Mouse (Mus musculus): ENCODE results near the gene Acot7.

Gene Acot7

DNA sequence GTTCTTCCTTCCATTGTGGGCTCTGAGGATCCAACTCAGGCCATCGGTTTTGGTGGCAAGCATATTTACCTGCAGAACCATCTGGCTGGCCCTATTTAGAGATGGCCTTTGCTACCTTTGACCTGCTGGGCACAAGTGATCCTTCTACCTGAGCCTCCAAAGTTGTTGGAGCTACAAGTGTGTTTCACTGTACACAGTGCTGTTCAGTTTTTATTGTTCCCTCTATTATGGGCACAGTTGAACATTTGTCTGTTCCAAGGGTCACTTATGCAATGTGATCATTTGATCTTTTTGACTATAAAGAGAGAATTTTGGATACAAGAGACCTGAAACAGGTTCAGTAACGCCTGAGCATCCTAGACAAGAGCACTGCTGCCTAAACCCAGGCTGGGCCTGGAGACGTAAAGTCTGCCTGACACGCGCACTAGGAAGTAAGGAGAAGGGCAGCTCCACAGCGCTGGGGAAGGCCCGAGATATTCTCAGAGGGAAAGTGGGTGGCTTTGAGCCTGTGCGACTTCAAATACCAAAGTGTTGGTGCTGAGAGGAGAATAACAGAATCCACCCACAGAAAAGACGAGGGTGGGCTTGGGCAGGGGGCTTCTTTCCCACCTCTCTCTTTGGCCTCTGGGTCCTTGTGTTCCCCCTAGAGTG lies 65.4 kb downstream of the Acot7 start:
- in situ Hi-C loops (cut with MboI, MseI) = no loop called here

DNA sequence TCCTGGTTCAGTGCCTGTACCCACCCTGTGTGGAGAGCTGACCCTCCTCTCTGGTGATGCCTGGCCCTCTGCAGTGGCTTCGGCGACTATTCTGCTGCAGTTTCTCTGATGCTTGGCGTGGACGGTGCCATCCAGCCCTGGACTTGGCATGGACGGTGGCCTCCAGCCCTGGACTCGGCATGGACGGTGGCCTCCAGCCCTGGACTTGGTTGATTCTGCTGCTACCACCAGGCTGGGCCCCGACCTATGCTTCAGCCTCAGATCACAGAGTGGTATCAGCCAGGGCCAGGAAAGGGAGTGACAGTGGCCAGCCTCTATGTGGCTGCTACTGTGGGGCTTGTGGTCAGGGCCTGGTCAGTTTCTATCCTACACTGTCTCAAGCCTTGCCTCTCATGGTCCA lies 66.0 kb downstream of the Acot7 start:
- in situ Hi-C loops (cut with MboI, MseI) = no loop called here

DNA sequence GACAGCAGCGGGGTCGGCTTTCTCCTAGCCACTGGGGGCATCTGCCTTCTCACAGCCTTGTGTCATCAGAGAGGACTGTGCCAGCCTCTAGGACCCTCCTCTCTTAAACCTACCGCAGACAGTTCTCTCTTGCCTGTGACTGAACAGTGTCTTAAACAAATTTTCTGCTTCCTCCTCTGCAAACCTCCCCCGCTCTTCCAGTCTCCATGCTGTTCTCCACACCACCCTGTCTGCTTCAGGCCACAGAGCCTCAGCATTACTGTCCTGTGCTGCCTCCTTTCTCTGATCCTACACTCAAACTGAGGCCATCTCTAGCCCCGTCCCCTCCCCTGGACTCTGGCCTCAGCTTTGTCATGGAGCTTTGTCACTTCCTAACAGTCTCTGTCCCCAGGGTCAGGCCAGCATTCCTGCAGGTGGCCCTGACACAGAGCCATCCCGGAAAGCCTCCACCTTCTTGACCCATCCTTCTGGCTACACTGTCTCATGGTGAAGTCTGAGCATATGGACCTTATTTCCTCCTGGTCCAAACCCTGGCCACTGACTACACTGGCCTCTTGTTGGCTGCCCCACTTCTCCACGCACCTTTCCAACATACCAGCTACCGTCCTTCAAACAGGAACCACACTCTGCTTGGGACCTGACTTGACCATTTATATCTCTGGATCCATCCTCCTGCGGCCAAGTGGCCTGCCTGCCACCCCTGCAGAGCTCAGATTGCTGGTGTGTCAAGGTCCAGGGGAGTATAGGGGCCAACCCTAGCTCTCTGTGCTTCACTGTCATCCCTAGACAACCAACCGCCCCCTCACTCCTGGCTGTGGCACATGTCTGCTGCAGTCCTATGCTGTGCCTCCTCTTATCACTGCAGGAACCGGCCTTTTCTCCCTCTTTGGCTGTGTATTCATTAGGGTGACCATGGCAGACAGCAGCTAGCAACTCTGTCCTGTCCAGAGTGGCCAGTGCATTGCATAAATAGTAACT lies 66.9 kb downstream of the Acot7 start:
- in situ Hi-C loops (cut with MboI, MseI) = loop anchor here (5.0 kb wide), 1 partner anchor 1088 kb away; no protein-coding TSS in a partner anchor

DNA sequence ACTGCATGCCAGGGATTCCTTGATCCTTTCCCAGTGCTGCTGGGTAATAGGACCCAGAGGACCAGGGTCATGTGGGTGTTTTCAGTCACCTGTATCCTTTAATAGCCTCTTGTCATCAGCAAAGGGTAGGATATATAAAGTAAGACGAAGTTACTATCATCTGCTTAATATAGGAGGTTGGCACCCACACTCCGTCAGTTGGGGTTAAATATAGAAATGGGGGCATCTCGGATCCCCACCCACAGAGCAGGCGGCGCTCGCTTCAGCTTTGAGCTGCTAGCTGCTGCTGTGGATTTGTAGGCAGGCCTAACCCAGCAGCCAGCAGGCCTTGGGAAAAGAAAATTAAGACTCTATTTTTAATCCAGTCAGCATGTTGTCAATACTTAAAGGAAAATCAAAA lies 68.1 kb downstream of the Acot7 start:
- in situ Hi-C loops (cut with MboI, MseI) = loop anchor here (5.0 kb wide), 1 partner anchor 1089 kb away; no protein-coding TSS in a partner anchor

DNA sequence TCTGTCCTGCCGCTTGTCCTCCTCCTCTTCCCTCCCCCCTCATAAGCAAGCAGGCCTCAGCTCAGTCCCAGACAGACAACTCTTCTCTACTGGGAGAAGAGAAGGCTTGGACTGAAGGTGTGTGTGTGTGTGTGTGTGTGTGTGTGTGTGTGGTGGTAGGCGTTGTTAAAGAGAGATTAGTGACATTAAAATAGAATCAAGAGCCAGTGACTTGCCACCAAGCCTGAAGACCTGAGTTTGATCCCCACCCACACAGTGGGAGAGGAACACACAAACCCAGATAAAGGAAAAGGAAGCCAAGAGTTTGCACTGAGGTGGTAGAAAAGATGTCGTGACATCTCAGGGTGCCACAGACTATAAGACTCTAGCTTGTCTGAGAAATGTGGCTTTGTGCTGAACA lies 69.3 kb downstream of the Acot7 start:
- in situ Hi-C loops (cut with MboI, MseI) = loop anchor here (5.0 kb wide), 1 partner anchor 1090 kb away; no protein-coding TSS in a partner anchor

DNA sequence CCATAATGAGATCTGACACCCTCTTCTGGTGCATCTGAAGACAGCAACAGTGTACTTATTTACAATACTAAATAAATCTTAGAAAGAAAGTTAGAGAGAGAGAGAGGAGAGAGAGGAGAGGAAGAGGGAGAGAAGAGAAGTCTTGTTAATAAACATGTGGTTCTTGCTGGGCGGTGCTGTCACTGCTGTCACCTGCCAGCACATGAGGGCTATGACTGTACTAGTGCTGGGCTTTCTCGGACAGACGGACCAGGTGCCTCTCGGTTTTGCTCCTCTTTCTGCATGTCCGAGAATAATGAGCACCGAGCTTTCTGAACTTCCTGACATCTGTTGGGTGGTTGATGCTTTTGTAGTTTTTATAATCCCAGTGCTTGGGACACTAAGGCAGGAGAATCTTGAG lies 72.7 kb downstream of the Acot7 start:
- in situ Hi-C loops (cut with MboI, MseI) = no loop called here

DNA sequence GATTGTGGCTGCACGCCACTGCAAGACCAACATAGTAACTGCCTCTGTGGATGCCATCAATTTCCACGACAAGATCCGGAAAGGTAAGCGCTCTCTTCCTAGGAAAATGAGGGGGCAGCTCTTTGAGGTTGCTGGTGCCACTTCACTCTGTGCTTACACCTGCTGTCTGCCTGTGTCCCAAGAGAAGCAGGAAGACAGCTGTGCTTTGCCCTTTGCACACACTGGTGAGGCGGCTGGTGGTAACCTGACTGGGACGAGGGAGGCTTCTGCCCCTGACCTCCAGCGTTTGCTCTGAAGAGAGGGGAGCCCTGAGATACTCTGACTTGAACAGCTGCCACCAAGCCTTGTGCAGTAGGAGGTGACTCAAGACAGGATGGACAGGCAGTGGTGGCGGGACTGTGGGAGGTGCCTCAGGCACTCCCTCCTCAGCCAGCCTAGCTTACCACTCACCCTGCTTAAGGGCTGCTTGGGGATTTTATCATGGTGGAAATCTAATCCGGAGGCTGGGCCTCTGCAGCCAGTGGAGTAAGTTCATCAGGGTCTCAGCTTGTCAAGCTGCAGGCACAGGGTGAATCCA lies 75.3 kb downstream of the Acot7 start:
- in situ Hi-C loops (cut with MboI, MseI) = no loop called here

DNA sequence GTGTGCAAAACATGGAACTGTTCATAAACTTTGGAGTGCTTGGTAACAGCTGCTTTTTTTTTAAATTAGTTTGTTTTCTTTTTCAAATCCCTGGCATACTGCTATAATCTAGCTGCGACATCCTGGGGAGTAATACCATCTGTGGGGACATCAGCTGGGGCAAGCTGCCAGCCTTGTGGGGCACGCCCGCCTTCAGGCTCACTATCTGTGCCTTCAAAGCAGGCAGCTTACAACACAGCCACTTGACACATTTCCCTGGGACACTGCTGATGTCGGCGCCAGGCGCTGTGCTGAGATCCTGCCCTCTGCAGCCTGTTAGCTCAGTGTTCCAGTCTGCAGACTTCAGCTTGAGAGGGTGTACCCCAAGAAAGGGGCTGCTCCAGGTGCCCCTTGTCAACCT lies 79.1 kb downstream of the Acot7 start:
- in situ Hi-C loops (cut with MboI, MseI) = no loop called here

DNA sequence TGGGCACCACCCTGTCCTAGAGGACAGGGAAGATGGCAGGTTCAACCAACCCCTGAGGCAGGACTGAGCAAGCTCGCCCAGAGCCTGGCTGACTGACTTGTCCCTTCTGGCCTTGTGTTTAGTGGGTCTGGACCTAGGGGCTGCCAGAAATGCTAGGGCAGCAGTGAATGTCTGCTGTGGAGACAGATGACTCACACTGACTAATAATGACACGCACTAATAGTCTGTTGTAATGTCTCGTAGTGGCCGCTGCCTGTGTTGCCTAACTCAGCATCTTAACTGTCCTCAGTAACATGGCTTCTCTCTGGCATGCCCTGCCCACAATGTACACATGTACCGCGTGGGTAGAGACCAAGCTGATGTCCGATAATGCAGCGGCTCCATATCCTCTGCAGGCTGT lies 82.5 kb downstream of the Acot7 start:
- in situ Hi-C loops (cut with MboI, MseI) = no loop called here

DNA sequence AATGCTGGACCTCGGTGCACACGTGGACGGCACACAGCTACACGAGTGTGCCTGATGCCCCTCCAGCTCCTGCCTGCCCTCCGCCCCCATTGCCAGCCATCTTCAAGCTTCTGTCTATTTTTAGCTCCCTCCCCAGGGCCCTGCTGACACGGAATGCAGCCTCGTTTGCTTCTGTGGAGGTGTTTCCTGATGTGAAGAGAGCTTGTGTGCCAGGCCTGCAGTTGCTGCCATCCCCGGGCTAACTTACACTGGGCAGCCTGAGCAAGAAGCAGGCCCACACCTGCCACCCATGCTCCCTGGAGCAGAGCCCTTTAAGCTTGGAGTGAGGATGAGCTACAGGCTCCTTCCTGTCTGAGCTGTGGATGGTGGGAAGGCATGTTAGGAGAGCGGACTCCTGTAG lies 84.3 kb downstream of the Acot7 start:
- in situ Hi-C loops (cut with MboI, MseI) = no loop called here

DNA sequence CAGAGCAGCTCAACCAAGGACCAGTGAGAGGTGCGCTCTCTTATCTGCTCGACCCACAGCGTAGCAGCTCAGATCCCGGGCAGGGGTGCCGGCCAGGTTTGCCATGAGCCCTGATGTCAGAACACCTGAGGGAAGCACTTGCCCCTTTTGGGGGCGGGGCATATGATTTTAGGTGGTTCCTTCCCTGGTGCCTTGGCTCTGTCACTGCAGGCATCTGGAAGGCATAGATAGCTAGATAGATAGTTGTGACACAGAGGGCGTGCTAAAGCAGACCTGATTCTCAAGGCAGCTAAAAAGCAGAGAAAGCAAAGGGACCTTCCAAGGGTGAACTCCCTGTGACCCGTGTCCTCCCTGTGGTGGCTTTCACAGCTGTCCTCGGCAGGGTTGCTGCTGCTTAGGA lies 85.2 kb downstream of the Acot7 start:
- in situ Hi-C loops (cut with MboI, MseI) = no loop called here

DNA sequence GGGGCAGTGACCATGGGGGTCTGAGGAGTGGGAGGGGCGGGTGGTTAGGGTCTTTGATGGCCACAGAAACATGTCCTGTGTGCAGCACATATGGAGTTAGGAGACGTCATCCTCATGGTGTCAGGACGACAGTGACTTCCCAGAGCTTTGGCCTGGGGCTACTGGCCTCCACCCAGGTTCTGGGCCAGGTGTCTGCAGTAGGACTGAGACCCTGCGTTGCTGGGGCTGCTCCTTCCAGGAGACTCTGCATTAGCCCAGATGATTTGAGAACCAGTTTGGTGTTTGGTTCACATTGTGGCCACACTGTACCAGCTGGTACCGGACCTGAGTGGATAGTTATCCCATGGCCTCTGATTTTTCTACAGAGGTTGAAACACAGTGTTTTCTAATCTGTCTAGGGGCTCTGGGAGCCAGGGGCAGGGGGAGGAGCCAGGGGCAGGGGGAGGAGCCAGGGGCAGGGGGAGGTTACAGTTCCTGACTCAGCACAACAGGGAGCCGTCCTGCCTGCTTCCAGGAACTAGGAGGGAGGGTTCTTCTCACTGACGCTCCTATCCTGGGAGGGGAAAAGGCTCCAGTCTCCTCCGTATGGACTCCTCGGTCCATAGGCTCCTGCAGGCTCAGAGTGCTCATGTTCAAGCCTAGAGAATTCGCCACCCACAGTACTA lies 85.7 kb downstream of the Acot7 start:
- in situ Hi-C loops (cut with MboI, MseI) = no loop called here

DNA sequence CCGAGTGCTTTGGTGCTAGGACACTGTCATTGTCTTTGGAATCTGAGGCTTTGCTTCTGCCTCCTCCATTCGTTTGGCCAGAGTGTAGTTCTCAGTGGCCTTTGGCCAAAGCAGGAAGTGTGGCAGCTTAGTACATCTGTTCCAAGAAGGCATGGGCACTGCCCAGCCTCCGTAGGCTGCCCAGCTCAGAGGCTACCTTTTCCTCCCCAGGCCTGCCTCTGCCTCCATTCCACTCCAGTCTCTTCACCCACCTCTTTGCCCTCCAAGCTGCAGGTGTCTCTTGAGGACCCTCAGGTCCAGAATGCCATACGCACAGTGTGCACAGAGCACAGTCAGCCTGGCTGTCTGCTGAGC lies 86.2 kb downstream of the Acot7 start:
- in situ Hi-C loops (cut with MboI, MseI) = no loop called here

DNA sequence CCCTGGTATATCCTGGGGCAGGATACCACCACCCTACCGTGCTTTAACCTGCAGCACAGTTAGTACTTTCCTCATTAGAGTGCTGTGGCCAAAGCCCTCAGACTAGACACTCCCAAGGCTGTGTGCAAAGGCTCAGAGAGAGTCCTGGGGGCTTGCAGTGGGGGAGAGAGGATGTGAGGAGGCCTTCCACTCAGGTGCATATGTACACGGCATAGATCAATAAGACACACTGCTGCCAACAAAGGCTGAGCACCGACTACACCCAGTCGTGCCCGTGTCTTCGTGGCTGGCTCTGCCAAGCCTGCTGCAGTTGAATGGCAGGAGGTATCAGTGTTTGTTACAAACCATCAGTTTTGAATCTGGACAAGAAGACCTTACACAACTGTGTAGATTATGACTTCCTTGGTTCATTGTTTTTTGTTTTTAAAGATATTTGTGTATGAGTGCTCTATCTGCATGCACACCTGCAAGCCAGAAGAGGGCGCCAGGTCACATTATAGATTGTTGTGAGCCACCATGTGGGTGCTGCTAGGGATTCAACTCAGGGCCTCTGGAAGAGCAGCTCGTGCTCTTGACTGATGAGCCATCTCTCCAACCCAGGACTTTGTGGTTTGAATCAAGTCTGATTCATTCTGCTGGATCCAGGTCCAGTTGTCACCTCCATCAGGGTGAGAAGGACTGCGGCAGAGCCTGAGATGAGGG lies 87.1 kb downstream of the Acot7 start:
- in situ Hi-C loops (cut with MboI, MseI) = no loop called here

DNA sequence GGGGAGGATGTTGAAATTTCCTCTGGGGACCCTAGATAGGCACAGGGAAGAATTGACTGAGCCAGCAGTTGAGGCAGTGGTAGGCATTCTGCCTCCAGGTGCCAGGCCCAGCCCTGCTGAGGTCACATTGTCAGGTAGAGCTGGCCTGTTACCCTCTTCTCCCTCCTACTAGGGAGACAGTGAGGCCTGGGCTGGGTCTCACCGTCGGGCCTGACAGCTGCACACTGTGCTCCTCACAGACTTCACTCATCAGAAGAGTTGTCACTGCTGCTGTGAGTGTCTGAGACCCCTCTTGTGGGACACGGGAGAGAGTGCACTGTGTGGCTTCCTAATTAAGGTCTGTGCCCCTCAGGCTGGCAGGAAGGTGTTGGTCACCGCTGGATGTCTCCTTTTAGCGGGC lies 87.9 kb downstream of the Acot7 start:
- in situ Hi-C loops (cut with MboI, MseI) = no loop called here

DNA sequence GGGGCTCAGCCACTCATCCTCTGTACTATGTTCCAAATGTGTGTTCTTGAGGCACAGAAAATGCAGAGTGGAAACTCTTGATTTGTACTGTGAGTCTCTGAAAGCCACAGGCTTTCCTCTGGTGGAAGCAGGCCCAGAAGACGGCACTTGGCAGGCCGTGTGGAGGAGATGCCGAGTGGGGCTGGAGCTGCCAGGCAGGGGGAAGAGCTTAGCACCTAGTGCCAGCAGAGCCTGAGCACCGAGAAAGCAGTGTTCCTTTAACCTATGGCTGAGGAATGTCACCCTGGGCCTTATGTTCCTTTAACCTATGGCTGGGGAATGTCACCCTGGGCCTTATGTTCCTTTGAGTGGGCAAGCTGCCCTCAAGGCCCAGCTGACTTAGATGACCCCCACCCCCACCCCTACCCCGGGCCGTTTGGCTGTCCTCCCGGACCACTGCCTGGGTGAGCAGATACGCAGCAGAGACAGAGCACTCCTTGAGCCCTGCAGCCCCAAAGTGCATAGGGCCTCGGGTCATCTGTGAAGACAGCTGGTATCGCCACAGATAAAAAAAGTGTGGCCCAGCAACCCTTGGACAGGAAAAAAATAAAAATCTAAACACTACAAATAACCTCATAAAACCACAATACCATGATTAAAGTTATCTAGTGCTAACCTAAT lies 88.4 kb downstream of the Acot7 start:
- in situ Hi-C loops (cut with MboI, MseI) = no loop called here

DNA sequence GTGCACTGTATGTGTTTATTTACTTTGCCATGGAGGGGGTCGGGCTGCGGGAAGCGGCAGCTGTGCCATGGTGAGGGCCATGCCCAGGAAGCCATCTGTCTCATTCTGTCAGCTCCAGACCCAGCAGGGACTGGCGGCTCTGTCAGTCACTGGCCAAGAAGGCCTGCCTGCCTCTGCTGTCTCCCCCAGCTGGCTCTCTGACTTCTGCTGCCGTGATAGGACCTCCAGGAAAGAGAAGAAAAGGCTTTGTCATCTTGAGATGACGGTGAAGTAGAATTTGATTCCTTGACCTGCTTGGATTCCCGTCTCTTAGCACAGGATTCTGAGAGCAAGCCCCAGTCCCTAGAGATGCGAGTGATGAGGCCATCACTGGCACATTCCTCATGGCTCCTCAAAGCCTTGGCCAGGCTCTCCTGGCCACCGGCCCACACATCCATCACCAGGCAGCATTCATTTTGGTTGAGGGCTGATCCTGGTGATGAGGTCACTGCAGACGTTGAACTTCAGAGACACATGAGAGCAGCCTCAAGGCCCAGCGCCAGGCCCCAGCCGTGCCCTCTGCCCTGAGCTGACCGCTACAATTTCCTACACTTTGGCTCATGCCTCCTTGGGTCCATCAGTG lies 89.9 kb downstream of the Acot7 start:
- in situ Hi-C loops (cut with MboI, MseI) = no loop called here

DNA sequence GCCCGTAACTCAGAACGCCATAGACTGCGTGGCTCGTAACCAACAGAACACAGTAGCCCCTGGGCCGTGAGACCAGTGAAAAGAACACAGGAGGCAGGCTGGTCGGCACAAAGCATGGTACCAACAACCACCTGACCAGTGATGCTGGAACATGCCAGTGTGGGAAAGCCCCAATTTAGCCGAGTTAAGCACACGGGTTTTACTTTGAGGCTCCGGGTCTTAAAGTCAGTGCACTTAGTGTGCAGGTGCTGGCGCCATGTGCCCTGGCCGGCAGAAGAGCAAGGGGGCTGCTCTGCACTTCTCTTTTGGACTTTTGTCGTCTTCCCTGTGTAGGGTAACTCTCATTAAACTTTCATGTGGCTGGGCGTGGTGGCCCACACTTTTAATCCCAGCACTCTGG lies 92.0 kb downstream of the Acot7 start:
- in situ Hi-C loops (cut with MboI, MseI) = no loop called here

DNA sequence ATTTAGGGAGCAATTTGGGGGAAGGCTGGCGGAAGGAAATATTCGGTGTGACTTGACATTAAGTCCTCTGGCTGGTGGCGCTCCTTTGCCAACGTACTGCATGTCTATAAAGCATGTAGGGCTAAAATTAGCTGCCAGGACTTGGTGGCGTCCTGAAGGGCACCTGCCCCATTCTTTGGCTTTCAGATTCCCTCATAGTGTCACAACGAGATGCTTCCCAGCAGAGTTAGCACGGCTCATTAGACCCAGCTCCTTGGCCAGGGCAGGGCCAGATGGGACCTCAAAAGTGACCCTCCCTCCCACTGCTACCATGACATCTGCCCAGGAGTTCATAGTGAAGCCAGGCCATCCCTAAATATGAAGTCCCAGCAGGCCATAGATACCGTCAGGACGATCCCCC lies 92.7 kb downstream of the Acot7 start:
- in situ Hi-C loops (cut with MboI, MseI) = no loop called here

DNA sequence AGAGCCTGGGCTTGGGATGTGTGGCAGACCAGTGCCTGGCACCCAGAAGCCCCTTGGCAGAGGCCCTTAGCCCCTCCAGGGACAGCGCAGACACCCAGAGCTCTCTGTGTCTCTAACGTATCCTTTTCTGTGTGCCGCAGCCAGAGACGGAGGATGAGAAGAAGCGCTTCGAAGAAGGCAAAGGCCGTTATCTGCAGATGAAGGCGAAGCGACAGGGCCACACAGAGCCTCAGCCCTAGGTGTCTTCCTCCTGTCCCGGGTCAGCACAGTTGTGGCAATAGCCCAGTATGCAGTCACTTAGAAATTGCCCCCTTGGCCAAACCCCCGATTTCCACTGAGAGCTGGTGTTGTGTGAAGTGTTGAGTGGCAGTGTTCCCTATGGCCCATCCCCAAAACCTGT lies 93.4 kb downstream of the Acot7 start:
- in situ Hi-C loops (cut with MboI, MseI) = no loop called here

DNA sequence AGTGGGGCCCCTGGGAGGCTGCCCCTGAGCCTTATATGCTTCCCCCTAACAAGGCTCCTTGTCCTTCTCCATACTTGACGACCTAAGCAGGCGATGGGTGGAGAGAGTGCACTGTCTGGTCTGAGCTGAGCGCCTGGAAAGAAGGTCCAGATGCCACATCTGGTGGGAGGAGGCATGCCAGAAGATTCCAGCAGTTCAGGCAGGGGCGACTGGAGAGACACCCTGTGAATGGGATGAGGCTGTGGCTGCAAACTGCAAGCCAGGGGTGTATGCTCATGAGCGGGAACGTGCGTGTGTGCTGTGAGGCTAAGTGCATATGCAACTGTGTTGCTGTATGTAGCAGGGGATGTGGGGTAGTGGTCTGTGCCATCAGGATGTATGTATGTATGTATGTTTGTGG lies 94.1 kb downstream of the Acot7 start:
- in situ Hi-C loops (cut with MboI, MseI) = no loop called here

All from regulatory T cell (primary cell).